Mouse (Mus musculus) hindbrain, embryonic 14.5 days (tissue): Measurements from ENCODE around the gene A830005F24Rik. TPM values are rescaled to one million over a fixed set of nuclear protein-coding genes. Genes with fewer than 3 reads are reported as not detected.

ENCODE experiments used
- ATAC-seq: fragments of 200-750 bp; cut with Nextera tagmentation; 2 replicates; pipeline ENCODE4 v1.8.0; 2017; ENCODE audit warnings: moderate number of reproducible peaks, mild to moderate bottlenecking, moderate TSS enrichment, moderate library complexity; ENCODE audit not compliant: low FRiP score
- DNase-seq: peaks from one replicate; pipeline ENCODE4 v3.0.0-alpha.2; 2015; ENCODE audit warnings: low spot score
- H3K27ac ChIP-seq: fragments of 300-500 bp; sonication (generic); 2 replicates; pipeline ENCODE4 v1.5.1; 2014; ENCODE audit warnings: mild to moderate bottlenecking, moderate library complexity
- H3K27me3 ChIP-seq: fragments of 300-500 bp; sonication (generic); 2 replicates; pipeline ENCODE4 v1.6.1; 2014; ENCODE audit warnings: mild to moderate bottlenecking, low read length, mixed read lengths; ENCODE audit not compliant: control insufficient read depth, insufficient read depth
- H3K36me3 ChIP-seq: fragments of 300-500 bp; sonication (generic); replicated peaks from 2 replicates; pipeline ENCODE4 v1.6.1; 2014; ENCODE audit not compliant: control insufficient read depth, insufficient read depth
- H3K4me1 ChIP-seq: fragments of 300-500 bp; sonication (generic); replicated peaks from 2 replicates; pipeline ENCODE4 v1.6.1; 2014; ENCODE audit warnings: antibody characterized with exemption, low read length, mixed read lengths; ENCODE audit not compliant: control insufficient read depth, insufficient read depth
- H3K4me2 ChIP-seq: fragments of 300-500 bp; sonication (generic); replicated peaks from 2 replicates; pipeline ENCODE4 v1.6.1; 2014; ENCODE audit warnings: mild to moderate bottlenecking, moderate library complexity
- H3K4me3 ChIP-seq: fragments of 300-500 bp; sonication (generic); replicated peaks from 2 replicates; pipeline ENCODE4 v1.5.1; 2014; ENCODE audit warnings: mild to moderate bottlenecking, low read length
- H3K9ac ChIP-seq: fragments of 300-500 bp; sonication (generic); 2 replicates; pipeline ENCODE4 v1.6.1; 2014
- H3K9me3 ChIP-seq: fragments of 300-500 bp; sonication (generic); 2 replicates; pipeline ENCODE4 v1.6.1; 2016; ENCODE audit warnings: low read length; ENCODE audit not compliant: control insufficient read depth
- WGBS: fragments of 180-500 bp; shearing (Covaris S2); extraction: QIAGEN DNeasy Blood & Tissue Kit; methylation state at CpG from one replicate; pipeline ENCODE4 v1.1.7; 2014; 5-methylcytosine and 5-hydroxymethylcytosine counted together
- polyA plus RNA-seq: library from polyadenylated mRNA; unstranded; fragments of >200 nt; fragmentation: Nextera tagmentation; extraction: Ambion mirVana; gene quantifications from 2 replicates; pipeline ENCODE4 v1.2.1, GENCODE M21; 2014

The A830005F24Rik gene
- polyA plus RNA-seq = 2.9 and 3.4 TPM in 2 replicates

DNA sequence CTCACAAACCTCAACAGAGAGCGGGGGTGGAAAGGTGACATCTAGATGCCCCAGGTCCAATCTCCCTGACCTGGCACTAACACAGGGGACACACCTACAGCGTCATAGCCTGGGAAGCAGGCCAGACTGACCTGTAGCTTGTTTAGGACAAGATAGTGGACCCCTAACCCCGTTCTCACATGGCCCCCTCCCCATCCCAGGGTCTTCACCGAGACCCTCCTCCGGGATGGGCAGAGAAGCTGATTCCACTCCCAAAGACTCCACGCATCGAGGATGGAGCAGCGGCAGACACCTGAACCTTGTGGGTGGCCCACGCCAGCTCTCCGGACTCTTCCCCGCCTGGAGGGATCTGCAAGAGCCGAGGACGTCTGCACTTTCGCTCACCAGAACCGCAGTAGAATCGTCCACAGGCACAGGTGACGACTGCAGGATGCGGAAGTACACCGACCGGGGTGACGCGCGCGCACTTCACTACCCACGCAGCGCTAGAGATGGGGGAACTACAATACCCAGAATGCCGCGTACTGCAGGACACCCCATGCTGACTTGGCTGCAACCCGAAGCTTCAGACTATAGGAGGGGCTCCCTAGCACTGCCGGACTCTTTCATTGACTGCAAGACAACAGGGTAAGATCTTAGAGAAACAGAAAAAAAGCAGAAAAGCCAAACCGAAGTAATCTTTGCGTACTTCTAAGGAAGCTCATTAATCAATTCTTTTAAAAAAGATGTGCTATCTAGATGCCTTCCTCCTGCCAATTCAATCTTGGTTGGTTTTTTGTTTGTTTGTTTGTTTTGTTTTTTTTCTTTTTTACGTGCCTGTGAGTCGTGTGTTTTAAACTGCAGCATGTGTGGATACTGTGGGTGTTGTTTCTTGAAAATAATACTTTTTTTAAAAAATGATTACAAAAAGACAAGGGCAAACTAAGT is at the start of gene A830005F24Rik, which contains the start of gene Zfp169:
TSS of gene A830005F24Rik (plus strand) at position 568 of the 927 bp plus-strand sequence.
TSS of gene Zfp169 (minus strand) at position 449 of the 927 bp plus-strand sequence.
- ATAC-seq = peak; percentile 99
- peak within 1 kb of the TSS; percentile 83 for H3K4me3 ChIP-seq
- WGBS = 3% methylated on average over 34 of the region's 34 CpGs
- no peaks in the 10 kb centered on the region for H3K27me3 ChIP-seq
- H3K4me1 ChIP-seq = peaks cover 11% of the 10 kb centered on the region
- peak; percentile 89 for DNase-seq
- H3K9ac ChIP-seq = peak within 1 kb of the TSS; percentile 85
- H3K27ac ChIP-seq = peak within 1 kb of the TSS; percentile 73
- H3K4me2 ChIP-seq = peak within 1 kb of the TSS; percentile 93
- H3K9me3 ChIP-seq = no peaks in the 10 kb centered on the region
- H3K36me3 ChIP-seq = no peaks in the 10 kb centered on the region

GRCm38 (mm10) chr13:48464170-48464569 is 49.2 kb upstream of the A830005F24Rik start:
- DNase-seq (peak; percentile 94), ATAC-seq (peak; percentile 60; the same call in 1 of the 2 replicates)
- H3K4me2 ChIP-seq = no peak overlapping the region
- H3K4me1 ChIP-seq = peaks cover 19% of the 10 kb centered on the region; the same call in 1 of the 2 replicates
- no peak overlapping the region for H3K4me3 ChIP-seq
- H3K36me3 ChIP-seq = no peaks in the 10 kb centered on the region
- WGBS = 9% methylated on average over 4 of the region's 4 CpGs
- H3K9ac ChIP-seq = no peak overlapping the region
- H3K27ac ChIP-seq = no peak overlapping the region
- H3K9me3 ChIP-seq = no peaks in the 10 kb centered on the region
- no peaks in the 10 kb centered on the region for H3K27me3 ChIP-seq

DNA sequence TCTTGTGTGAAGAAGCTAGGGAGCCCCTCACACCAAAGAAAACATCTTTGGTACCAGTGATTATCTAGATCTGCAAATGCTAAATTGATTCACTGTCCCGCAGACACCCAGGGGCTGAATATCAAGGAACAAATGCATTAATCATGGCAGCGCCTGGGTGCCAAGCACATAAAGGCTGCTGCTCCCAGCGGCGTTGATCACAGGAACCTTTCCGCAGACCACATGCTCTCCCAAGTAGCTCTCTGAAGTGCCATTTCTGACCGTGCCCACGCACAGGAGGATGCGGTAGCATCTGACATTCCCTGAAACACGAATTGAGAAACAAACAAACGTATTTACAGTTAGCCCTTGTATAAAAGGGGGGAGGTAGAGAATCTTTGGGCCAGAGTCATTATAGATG is 47.2 kb upstream of the A830005F24Rik start:
- ATAC-seq = no peak
- 28% methylated on average over 10 of the region's 10 CpGs for WGBS
- H3K9ac ChIP-seq = peak overlapping the region; percentile 29; the same call in 1 of the 2 replicates

DNA sequence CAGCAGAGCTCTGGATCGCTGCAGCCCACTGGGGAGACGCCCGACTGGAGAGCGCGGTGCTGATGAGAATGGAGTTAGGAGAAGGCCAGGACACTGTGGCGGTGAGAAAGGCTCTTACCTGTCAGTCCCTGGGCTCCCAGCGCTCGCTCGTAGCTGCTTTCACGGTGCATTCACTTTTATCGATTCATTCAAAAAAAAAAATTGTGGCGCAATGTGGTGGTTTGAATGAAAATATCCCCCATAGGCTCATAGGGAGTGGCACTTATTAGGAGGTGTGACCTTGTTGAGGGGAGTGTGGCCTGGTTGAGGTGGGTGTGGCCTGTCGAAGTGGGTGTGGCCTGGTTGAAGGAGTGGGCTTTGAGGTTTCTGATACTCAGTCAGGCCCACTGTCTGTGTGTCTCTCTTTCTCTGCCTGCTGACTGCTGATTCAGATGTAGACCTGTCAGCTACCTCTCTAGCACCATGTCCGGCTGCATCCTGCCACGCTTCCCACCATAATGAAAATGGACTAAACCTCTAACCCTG is 44.7 kb upstream of the A830005F24Rik start:
- ATAC-seq (no peak), DNase-seq (no peak)
- no peaks in the 10 kb centered on the region for H3K36me3 ChIP-seq
- H3K4me2 ChIP-seq = no peak overlapping the region
- WGBS = 61% methylated on average over 15 of the region's 15 CpGs
- no peak overlapping the region for H3K27ac ChIP-seq
- no peaks in the 10 kb centered on the region for H3K9me3 ChIP-seq
- H3K27me3 ChIP-seq = no peaks in the 10 kb centered on the region
- H3K4me3 ChIP-seq = no peak overlapping the region
- H3K4me1 ChIP-seq = peaks cover 19% of the 10 kb centered on the region; the same call in 1 of the 2 replicates
- no peak overlapping the region for H3K9ac ChIP-seq

More for the DNA sequence above, 47.2 kb upstream of the A830005F24Rik start:
- peak overlapping the region; percentile 22 for H3K27ac ChIP-seq
- DNase-seq = no peak
- H3K27me3 ChIP-seq = no peaks in the 10 kb centered on the region
- peaks cover 19% of the 10 kb centered on the region; the same call in 1 of the 2 replicates for H3K4me1 ChIP-seq
- no peak overlapping the region for H3K4me3 ChIP-seq
- H3K4me2 ChIP-seq = peak overlapping the region; percentile 13; the same call in 1 of the 2 replicates
- no peaks in the 10 kb centered on the region for H3K9me3 ChIP-seq
- H3K36me3 ChIP-seq = no peaks in the 10 kb centered on the region

DNA sequence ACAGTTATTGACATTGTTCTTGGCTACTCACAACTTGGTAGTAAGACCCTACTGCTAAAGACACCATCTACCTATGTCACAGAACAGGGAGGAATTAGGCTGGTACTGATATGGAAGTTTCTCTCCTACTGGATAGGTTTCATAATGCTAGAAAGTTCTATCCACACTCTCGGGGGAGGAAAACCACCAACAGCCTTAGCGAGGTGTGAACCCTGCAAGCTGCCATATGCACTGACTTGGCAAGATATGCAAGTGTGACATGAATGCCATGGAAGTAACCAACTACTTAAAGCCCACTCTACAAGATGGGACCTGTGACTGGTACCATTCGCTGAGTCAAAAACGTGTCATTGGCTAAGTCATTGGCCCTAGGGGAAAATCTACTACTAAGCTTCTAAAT is 29.8 kb upstream of the A830005F24Rik start:
- Histone ChIP-seq H3K4me1 (no peaks in the 10 kb centered on the region), H3K9me3 (no peaks in the 10 kb centered on the region), H3K36me3 (peaks cover 23% of the 10 kb centered on the region), H3K4me2 (no peak overlapping the region), H3K9ac (no peak overlapping the region), H3K27me3 (no peaks in the 10 kb centered on the region), H3K27ac (no peak overlapping the region), H3K4me3 (no peak overlapping the region)
- ATAC-seq (no peak), DNase-seq (no peak)
- 96% methylated on average over 4 of the region's 4 CpGs for WGBS

- Histone ChIP-seq H3K4me3 (no peak overlapping the region), H3K9me3 (peaks cover 8% of the 10 kb centered on the region), H3K27me3 (no peaks in the 10 kb centered on the region), H3K36me3 (peaks cover 75% of the 10 kb centered on the region), H3K4me1 (no peaks in the 10 kb centered on the region), H3K27ac (no peak overlapping the region), H3K9ac (no peak overlapping the region), H3K4me2 (no peak overlapping the region)
- whole genome bisulfite sequencing = 91% methylated on average over 35 of the region's 35 CpGs
- no peak for DNase-seq
- no peak for ATAC-seq
These were observed 22.8 kb upstream of the A830005F24Rik start for GRCm38 (mm10) chr13:48490396-48491182.

DNA sequence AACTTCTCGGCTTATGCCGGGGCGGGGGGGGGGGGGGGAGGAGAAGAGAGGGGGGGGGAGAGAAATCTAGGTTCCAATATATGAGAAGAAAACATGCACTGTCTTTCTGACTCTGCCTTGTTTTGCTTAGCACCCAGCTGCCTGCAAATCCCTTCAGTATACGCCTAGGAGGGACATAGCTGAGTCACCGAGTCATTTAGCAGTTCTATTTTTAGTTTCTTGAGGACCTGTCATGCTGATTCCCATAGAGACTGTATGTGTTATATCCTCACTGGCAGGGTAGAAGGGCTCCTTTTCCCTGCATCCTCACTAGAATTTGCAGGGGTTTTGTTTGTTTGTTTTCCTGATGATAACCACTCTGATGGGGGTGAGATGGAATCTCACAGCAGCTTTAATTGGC is 20.2 kb upstream of the A830005F24Rik start:
- 89% methylated on average over 4 of the region's 5 CpGs for WGBS
- H3K9ac ChIP-seq = no peak overlapping the region
- H3K27ac ChIP-seq = no peak overlapping the region
- H3K9me3 ChIP-seq = peaks cover 8% of the 10 kb centered on the region
- no peak for DNase-seq
- no peaks in the 10 kb centered on the region for H3K27me3 ChIP-seq
- no peak for ATAC-seq
- no peak overlapping the region for H3K4me2 ChIP-seq
- H3K4me3 ChIP-seq = no peak overlapping the region
- H3K36me3 ChIP-seq = peaks cover 66% of the 10 kb centered on the region
- peaks cover 2% of the 10 kb centered on the region; the same call in 1 of the 2 replicates for H3K4me1 ChIP-seq

DNA sequence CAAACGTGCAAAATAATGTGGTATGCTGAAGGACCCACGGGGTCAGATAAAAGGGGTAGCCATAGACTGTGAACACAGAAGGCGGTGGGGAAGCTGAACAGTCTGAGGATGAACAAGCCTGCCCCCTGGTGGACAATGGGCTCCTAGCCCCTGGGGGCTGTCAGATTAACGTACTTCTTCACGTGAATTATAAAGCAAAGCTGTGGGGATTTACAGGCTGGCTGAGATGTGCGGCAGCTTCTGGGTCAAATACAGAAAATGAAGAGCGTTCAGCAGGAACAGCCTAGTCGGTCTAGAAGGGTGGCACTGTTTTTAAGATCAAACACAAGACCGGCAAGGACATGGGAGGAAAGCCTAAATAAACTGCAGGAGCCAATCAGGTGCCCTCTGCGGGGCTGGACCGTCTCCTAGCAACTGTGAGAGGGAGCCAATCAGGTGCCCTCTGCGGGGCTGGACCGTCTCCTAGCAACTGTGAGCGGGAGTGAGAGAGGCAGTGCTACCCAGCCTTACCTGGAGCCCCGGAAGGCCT is 15.6 kb upstream of the A830005F24Rik start:
- Histone ChIP-seq H3K27ac (peak overlapping the region; percentile 51), H3K4me3 (peak overlapping the region; percentile 18), H3K4me1 (peaks cover 5% of the 10 kb centered on the region; the same call in 1 of the 2 replicates), H3K27me3 (no peaks in the 10 kb centered on the region), H3K36me3 (peaks cover 27% of the 10 kb centered on the region), H3K9me3 (peaks cover 8% of the 10 kb centered on the region), H3K4me2 (peak overlapping the region; percentile 41), H3K9ac (no peak overlapping the region)
- peak; percentile 86 for DNase-seq
- WGBS = 8% methylated on average over 15 of the region's 15 CpGs
- peak; percentile 98 for ATAC-seq
